Mouse (Mus musculus): ENCODE results near the gene Dhrs7b.
A peak's percentile ranks its signal among the peaks of the same experiment; 100 is the strongest.
"Not testable (repeated sequence)": the region's sequence is repeated elsewhere in the genome, so short reads cannot be mapped to it uniquely, and the experiment has no call there.

Gene Dhrs7b

GRCm38 (mm10) chr11:60841467-60842200, 11.2 kb downstream of the Dhrs7b start:
- no peak for DNase-seq

GRCm38 (mm10) chr11:60843412-60843811, 13.0 kb downstream of the Dhrs7b start:
- DNase-seq = no peak

- DNase-seq = no peak
Measured at GRCm38 (mm10) chr11:60845415-60845814, 15.0 kb downstream of the Dhrs7b start.

- DNase-seq = no peak
Measured at GRCm38 (mm10) chr11:60856587-60856986, 26.2 kb downstream of the Dhrs7b start.

GRCm38 (mm10) chr11:60861993-60862392, 31.6 kb downstream of the Dhrs7b start:
- no peak for DNase-seq

GRCm38 (mm10) chr11:60863196-60863595, 32.8 kb downstream of the Dhrs7b start:
- no peak for DNase-seq

GRCm38 (mm10) chr11:60864166-60864565, 33.7 kb downstream of the Dhrs7b start:
- DNase-seq = no peak

GRCm38 (mm10) chr11:60864916-60865315, 34.5 kb downstream of the Dhrs7b start:
- no peak for DNase-seq

GRCm38 (mm10) chr11:60866021-60866420, 35.6 kb downstream of the Dhrs7b start:
- no peak for DNase-seq

- no peak for DNase-seq
Measured at GRCm38 (mm10) chr11:60867456-60867855, 37.0 kb downstream of the Dhrs7b start.

GRCm38 (mm10) chr11:60867904-60868303, 37.5 kb downstream of the Dhrs7b start:
- no peak for DNase-seq

GRCm38 (mm10) chr11:60869471-60869870, 39.0 kb downstream of the Dhrs7b start:
- not testable (repeated sequence) for DNase-seq

GRCm38 (mm10) chr11:60871409-60871808, 41.0 kb downstream of the Dhrs7b start:
- DNase-seq = no peak

GRCm38 (mm10) chr11:60873101-60873500, 42.7 kb downstream of the Dhrs7b start:
- no peak for DNase-seq

- DNase-seq = peak in 1 of 2 experiments; percentile 36
Measured at GRCm38 (mm10) chr11:60878056-60878612, 47.7 kb downstream of the Dhrs7b start.

GRCm38 (mm10) chr11:60878675-60879294, 48.4 kb downstream of the Dhrs7b start, which contains the start of gene Tmem11:
TSS of gene Tmem11 (minus strand) at chr11:60879272.
- DNase-seq = peak; percentile 96

- peak; percentile 10 to 49 for DNase-seq
Measured at GRCm38 (mm10) chr11:60879423-60879822, 49.0 kb downstream of the Dhrs7b start.

- DNase-seq = no peak
Measured at GRCm38 (mm10) chr11:60880559-60880958, 50.1 kb downstream of the Dhrs7b start.

- DNase-seq = no peak
Measured at GRCm38 (mm10) chr11:60882386-60882785, 52.0 kb downstream of the Dhrs7b start.

GRCm38 (mm10) chr11:60886986-60887385, 56.6 kb downstream of the Dhrs7b start:
- DNase-seq = not testable (repeated sequence)

GRCm38 (mm10) chr11:60889861-60890260, 59.4 kb downstream of the Dhrs7b start:
- no peak for DNase-seq

- no peak for DNase-seq
Measured at GRCm38 (mm10) chr11:60890286-60890685, 59.9 kb downstream of the Dhrs7b start.

GRCm38 (mm10) chr11:60890744-60891143, 60.3 kb downstream of the Dhrs7b start:
- DNase-seq = no peak

GRCm38 (mm10) chr11:60895915-60896314, 65.5 kb downstream of the Dhrs7b start:
- DNase-seq = no peak
